Mouse (Mus musculus): ENCODE measurements around the gene Fbxw9. TPM values are rescaled to one million over a fixed set of nuclear protein-coding genes. Genes with fewer than 3 reads are reported as not detected.

Gene Fbxw9
- total and polyA plus RNA-seq, 2 experiments from 2014 or later, result 87.4 to 115 TPM

DNA sequence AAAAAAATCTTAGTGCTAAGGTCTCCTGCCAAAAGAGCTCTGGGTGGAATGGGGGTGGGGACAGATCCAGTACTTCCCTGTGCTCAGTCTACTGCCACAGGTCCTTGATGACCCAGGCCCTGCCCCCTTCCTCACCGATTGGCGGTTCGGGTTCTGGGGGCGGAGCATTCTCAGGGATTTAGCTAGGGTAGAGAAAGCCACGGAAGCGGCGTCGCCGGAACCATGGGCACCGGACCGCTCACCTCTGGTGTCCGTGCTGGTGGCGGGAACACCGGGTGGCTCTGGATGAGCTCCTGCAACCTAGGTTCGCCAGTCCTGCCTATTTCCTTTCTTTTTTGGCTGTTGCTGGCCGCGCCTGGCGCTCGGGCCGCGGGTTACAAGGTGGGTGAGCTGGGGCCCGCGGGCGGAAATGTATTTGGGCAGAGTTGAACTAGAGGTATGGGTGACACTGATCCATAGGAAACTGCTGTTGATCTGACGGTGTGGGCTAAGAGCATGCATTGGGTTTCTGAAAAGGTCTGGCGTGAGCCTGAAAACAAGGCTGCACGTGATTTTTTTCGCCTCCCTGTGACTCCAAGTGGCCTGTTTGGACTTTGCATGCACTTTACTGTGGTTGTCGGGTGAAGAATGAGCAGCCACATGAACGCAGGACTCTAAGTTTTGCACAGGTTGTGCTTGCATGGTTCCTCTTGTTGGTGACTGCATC lies 23.4 kb downstream of the Fbxw9 start, which contains the start of gene Man2b1:
TSS of gene Man2b1 (plus strand) at position 163 of the 706 bp plus-strand sequence.
- Histone ChIP-seq H3K4me1 (ENCODE audit: insufficient read depth) (peaks cover 16% of the 10 kb centered on the region), H3K9ac (peak within 1 kb of the TSS; percentile 74), H3K9me3 (ENCODE audit: low read length) (no peaks in the 10 kb centered on the region), H3K27me3 (ENCODE audit: insufficient read depth, low read length) (no peaks in the 10 kb centered on the region), H3K4me2 (ENCODE audit: low read depth) (peak within 1 kb of the TSS; percentile 79), H3K4me3 (ENCODE audit: low read depth, low read length) (peak within 1 kb of the TSS; percentile 65), H3K27ac (ENCODE audit: low read depth, low read length) (no peak within 1 kb of the TSS), H3K36me3 (ENCODE audit: insufficient read depth) (peaks cover 16% of the 10 kb centered on the region)
- TF ChIP-seq CTCF (IDR thresholded peaks at IDR 0.05; ENCODE audit: low read depth), result peak; percentile 55
- ATAC-seq (peak; percentile 93), DNase-seq (peak; percentile 84)
- WGBS, result 3% methylated on average over 30 of the region's 30 CpGs

DNA sequence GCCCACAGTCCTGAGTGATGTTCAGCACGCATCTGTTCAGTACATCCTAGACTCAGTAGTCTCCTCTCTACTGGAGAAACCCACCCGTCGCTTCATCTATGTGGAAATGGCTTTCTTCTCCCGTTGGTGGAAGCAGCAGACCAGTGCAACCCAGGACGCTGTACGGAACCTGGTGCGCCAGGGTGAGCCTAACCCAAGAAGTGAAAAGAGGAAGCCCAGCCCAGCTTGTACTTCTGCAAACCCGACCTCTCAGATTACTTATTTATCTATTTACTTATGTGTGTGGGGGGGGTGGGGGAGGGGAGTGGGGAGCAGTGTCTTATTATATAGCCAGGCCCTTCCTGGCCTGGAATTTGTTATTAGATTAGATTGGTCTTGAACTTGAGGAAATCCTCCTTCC lies 24.8 kb downstream of the Fbxw9 start:
- ATAC-seq, result no peak
- Histone ChIP-seq H3K27me3 (ENCODE audit: insufficient read depth, low read length) (no peaks in the 10 kb centered on the region), H3K4me1 (ENCODE audit: insufficient read depth) (peaks cover 14% of the 10 kb centered on the region), H3K27ac (ENCODE audit: low read depth, low read length) (no peak overlapping the region), H3K4me3 (ENCODE audit: low read depth, low read length) (no peak overlapping the region), H3K9ac (no peak overlapping the region), H3K36me3 (ENCODE audit: insufficient read depth) (peaks cover 16% of the 10 kb centered on the region), H3K4me2 (ENCODE audit: low read depth) (no peak overlapping the region), H3K9me3 (ENCODE audit: low read length) (no peaks in the 10 kb centered on the region)
- no peak for DNase-seq
- TF ChIP-seq CTCF (IDR thresholded peaks at IDR 0.05; ENCODE audit: low read depth), result no peak
- WGBS, result 89% methylated on average over 8 of the region's 8 CpGs

DNA sequence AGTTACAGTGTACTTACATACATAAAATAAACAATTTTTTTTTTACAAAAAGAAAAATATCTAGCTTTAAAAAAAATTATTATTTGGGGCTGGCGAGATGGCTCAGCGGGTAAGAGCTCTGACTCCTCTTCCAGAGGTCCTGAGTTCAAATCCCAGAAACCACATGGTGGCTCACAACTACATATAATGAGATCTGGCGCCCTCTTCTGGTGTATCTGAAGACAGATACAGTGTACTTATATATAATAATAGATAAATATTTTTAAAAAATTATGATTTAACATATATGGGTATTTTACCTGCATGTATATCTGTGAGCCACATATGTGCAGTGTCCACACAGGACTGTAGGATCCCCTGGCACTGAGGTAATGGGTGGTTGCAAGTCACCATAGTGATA lies 26.4 kb downstream of the Fbxw9 start:
- Histone ChIP-seq H3K27me3 (ENCODE audit: insufficient read depth, low read length) (no peaks in the 10 kb centered on the region), H3K9me3 (ENCODE audit: low read length) (no peaks in the 10 kb centered on the region), H3K36me3 (ENCODE audit: insufficient read depth) (peaks cover 16% of the 10 kb centered on the region), H3K4me1 (ENCODE audit: insufficient read depth) (peaks cover 9% of the 10 kb centered on the region; the same call in 1 of the 2 replicates), H3K4me3 (ENCODE audit: low read depth, low read length) (no peak overlapping the region), H3K4me2 (ENCODE audit: low read depth) (no peak overlapping the region), H3K9ac (no peak overlapping the region), H3K27ac (ENCODE audit: low read depth, low read length) (no peak overlapping the region)
- DNase-seq (no peak), ATAC-seq (no peak)
- WGBS, result 83% methylated on average over 3 of the region's 3 CpGs
- no peak for TF ChIP-seq CTCF (IDR thresholded peaks at IDR 0.05; ENCODE audit: low read depth)

DNA sequence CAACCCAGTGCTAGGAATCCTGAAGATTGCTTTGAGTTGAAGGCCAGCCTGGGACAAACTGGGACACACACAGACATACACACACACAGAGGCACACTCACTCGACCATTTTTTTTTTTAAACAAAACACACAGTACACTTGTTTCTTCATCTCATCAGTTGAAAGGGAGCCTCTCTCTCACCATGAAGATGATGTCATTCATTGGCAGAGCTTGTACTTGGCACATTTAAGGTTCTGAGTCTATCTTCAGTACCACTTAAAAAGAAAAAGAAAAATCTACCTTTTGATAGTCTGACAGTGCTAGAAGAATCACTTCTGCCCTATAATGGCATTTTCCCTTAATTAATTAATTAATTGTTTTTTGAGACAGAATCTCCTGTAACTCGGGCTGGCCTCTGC lies 28.9 kb downstream of the Fbxw9 start:
- DNase-seq, result no peak
- Histone ChIP-seq H3K27me3 (ENCODE audit: insufficient read depth, low read length) (no peaks in the 10 kb centered on the region), H3K36me3 (ENCODE audit: insufficient read depth) (peaks cover 26% of the 10 kb centered on the region), H3K9me3 (ENCODE audit: low read length) (no peaks in the 10 kb centered on the region), H3K27ac (ENCODE audit: low read depth, low read length) (no peak overlapping the region), H3K4me1 (ENCODE audit: insufficient read depth) (no peaks in the 10 kb centered on the region), H3K9ac (no peak overlapping the region), H3K4me2 (ENCODE audit: low read depth) (no peak overlapping the region), H3K4me3 (ENCODE audit: low read depth, low read length) (no peak overlapping the region)
- no peak for TF ChIP-seq CTCF (IDR thresholded peaks at IDR 0.05; ENCODE audit: low read depth)
- 60% methylated on average over 2 of the region's 2 CpGs for WGBS
- ATAC-seq, result no peak

DNA sequence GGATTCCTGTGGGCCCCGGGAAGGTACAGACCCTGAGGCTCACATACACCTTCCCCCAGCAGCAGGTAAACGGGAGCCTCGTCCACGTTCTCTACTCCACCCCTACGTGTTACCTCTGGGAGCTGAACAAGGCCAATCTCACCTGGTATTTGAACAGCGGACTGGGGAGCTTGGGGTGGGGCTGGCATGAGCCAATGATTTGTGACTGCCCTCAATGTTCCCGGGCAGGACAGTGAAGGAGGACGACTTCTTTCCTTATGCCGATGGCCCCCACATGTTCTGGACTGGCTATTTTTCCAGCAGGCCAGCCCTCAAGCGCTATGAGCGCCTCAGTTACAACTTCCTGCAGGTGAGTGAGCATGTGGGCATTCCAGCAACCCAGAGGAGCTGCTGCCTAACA lies 31.0 kb downstream of the Fbxw9 start:
- Histone ChIP-seq H3K27me3 (ENCODE audit: insufficient read depth, low read length) (no peaks in the 10 kb centered on the region), H3K4me2 (ENCODE audit: low read depth) (no peak overlapping the region), H3K27ac (ENCODE audit: low read depth, low read length) (no peak overlapping the region), H3K4me3 (ENCODE audit: low read depth, low read length) (no peak overlapping the region), H3K9me3 (ENCODE audit: low read length) (no peaks in the 10 kb centered on the region), H3K9ac (no peak overlapping the region), H3K4me1 (ENCODE audit: insufficient read depth) (no peaks in the 10 kb centered on the region), H3K36me3 (ENCODE audit: insufficient read depth) (peaks cover 38% of the 10 kb centered on the region)
- no peak for ATAC-seq
- TF ChIP-seq CTCF (IDR thresholded peaks at IDR 0.05; ENCODE audit: low read depth), result no peak
- WGBS, result 94% methylated on average over 11 of the region's 11 CpGs
- DNase-seq, result no peak

DNA sequence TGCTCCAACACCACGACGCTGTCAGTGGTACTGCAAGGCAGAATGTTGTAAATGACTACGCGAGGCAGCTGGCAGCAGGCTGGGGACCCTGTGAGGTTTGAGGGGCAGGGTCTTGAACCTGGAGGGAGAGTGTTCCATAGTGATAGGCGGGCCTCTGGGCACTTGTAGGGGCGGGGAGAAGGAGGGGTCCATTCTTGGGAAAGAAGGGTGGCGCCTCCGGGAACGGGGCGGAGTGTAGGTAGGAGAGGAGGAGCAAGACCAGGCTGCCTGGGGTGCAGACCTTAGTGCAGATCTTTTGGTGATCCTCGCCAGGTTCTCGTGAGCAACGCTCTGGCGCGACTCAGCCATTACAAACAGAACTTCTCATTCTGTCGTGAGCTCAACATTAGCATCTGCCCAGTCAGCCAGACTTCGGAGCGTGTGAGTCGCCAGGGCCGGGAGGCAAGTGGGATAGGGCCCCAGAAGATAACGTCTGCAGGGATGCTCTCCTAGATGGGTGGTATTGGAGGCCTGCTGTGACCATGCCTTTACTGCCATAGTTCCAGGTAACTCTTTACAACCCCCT lies 31.8 kb downstream of the Fbxw9 start:
- no peak overlapping the region for H3K27ac ChIP-seq (ENCODE audit: low read depth, low read length)
- ATAC-seq (no peak), DNase-seq (no peak)
- 40% methylated on average over 21 of the region's 21 CpGs for WGBS
- H3K4me3 ChIP-seq (ENCODE audit: low read depth, low read length), result no peak overlapping the region
- no peaks in the 10 kb centered on the region for H3K9me3 ChIP-seq (ENCODE audit: low read length)
- no peak for TF ChIP-seq CTCF (IDR thresholded peaks at IDR 0.05; ENCODE audit: low read depth)
- no peaks in the 10 kb centered on the region for H3K4me1 ChIP-seq (ENCODE audit: insufficient read depth)
- H3K36me3 ChIP-seq (ENCODE audit: insufficient read depth), result peaks cover 44% of the 10 kb centered on the region
- H3K9ac ChIP-seq, result no peak overlapping the region
- no peaks in the 10 kb centered on the region for H3K27me3 ChIP-seq (ENCODE audit: insufficient read depth, low read length)
- no peak overlapping the region for H3K4me2 ChIP-seq (ENCODE audit: low read depth)

DNA sequence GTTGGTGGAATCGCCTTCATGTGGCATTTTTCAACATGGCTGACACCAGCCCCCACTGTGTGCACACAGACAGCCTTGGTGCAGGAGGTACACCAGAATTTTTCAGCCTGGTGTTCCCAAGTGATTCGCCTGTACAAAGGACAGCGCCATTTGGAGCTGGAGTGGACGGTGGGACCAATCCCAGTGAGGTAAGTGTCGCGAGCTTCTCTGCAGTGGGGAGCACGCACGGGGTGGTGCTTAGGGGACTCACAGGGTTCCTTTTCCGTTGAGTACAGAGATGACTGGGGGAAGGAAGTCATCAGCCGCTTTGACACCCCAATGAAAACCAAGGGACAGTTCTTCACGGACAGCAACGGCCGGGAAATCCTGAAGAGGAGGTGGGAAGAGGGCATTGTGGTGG lies 35.2 kb downstream of the Fbxw9 start:
- Histone ChIP-seq H3K4me2 (ENCODE audit: low read depth) (no peak overlapping the region), H3K27me3 (ENCODE audit: insufficient read depth, low read length) (no peaks in the 10 kb centered on the region), H3K27ac (ENCODE audit: low read depth, low read length) (no peak overlapping the region), H3K4me3 (ENCODE audit: low read depth, low read length) (no peak overlapping the region), H3K36me3 (ENCODE audit: insufficient read depth) (peaks cover 46% of the 10 kb centered on the region), H3K4me1 (ENCODE audit: insufficient read depth) (no peaks in the 10 kb centered on the region), H3K9me3 (ENCODE audit: low read length) (no peaks in the 10 kb centered on the region), H3K9ac (no peak overlapping the region)
- 94% methylated on average over 13 of the region's 13 CpGs for WGBS
- DNase-seq, result no peak
- ATAC-seq, result no peak
- no peak for TF ChIP-seq CTCF (IDR thresholded peaks at IDR 0.05; ENCODE audit: low read depth)

Data from forebrain, postnatal 0 days (tissue).